Mouse (Mus musculus) cerebellum, adult 2 months (tissue): ENCODE measurements around the gene Slc7a11.

Experiments used
- CTCF ChIP-seq: fragments of 200-500 bp; IDR thresholded peaks from 2 replicates; pipeline ENCODE4 v1.5.1; 2011; ENCODE audit warnings: low read depth, mild to moderate bottlenecking, control low read depth, low read length, moderate library complexity, borderline replicate concordance; ENCODE audit not compliant: insufficient read depth
- POLR2A ChIP-seq: fragments of 200-500 bp; IDR thresholded peaks from 2 replicates; pipeline ENCODE4 v1.6.1; 2011; ENCODE audit warnings: low read length, control low read depth, borderline replicate concordance; ENCODE audit not compliant: insufficient read depth

DNA sequence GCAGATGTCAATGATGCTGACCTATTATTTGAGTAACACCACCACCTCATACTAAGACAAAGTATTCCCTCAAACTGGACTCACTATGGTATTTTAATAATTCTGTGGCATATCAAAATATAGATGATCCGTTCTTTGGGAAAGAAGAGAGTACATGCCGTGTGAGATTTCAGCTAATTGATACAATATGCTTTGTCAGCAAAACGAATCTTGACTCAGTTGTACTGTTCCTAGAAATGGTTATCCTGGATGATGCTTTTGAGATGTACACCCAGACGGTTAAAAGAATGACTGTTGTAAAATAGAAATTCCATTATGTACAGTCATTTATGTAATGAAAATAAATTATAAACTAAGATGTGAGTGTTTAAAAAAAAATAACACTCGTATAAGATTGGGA is 4.0 kb downstream of the Slc7a11 start:
- no peak for TF ChIP-seq CTCF
- no peak for TF ChIP-seq POLR2A
